Mouse (Mus musculus) CH12.LX (cell line): ENCODE measurements around the gene Gpank1. TPM values are rescaled to one million over a fixed set of nuclear protein-coding genes. Genes with fewer than 3 reads are reported as not detected.

Experiments
- DNase-seq: peaks from one replicate; pipeline ENCODE4 v3.0.0-alpha.2; 2013; ENCODE audit errors: extremely low read depth
- H3K27ac ChIP-seq: 2 replicates; pipeline ENCODE4 v1.5.1; 2012; ENCODE audit warnings: low read depth, mild to moderate bottlenecking, control low read depth, moderate library complexity; ENCODE audit not compliant: insufficient read depth
- H3K27me3 ChIP-seq: replicated peaks from 2 replicates; pipeline ENCODE3; 2012; ENCODE audit warnings: inconsistent platforms
- H3K36me3 ChIP-seq, 2 experiments: replicated peaks in 1 of 2; 2 replicates each; pipeline versions ENCODE3 to v1.6.1; 2012; ENCODE audit warnings: inconsistent platforms in 1 of 2, low read length in 1 of 2, mild to moderate bottlenecking in 1 of 2, mixed read lengths in 1 of 2, moderate library complexity in 1 of 2; ENCODE audit not compliant: control insufficient read depth in 1 of 2, insufficient read depth in 1 of 2
- H3K4me1 ChIP-seq, 2 experiments: 2 replicates each; pipeline ENCODE4 v1.6.1; 2012; ENCODE audit warnings: inconsistent platforms in 1 of 2, moderate library complexity in 1 of 2; ENCODE audit not compliant: insufficient read depth in 2 of 2, control insufficient read depth in 1 of 2
- H3K4me2 ChIP-seq: 2 replicates; pipeline ENCODE4 v1.6.1; 2012; ENCODE audit warnings: low read depth, mild to moderate bottlenecking, control low read depth; ENCODE audit not compliant: poor library complexity, insufficient read depth, severe bottlenecking
- H3K4me3 ChIP-seq, 3 experiments: fragments of 150-350 bp in 1 of 3; sonication (generic) in 1 of 3; replicated peaks in 1 of 3; 2 replicates each; pipeline versions ENCODE3 to v1.5.1; 2011 to 2012; ENCODE audit warnings: low read depth in 2 of 3, low read length in 2 of 3, mild to moderate bottlenecking in 2 of 3, moderate library complexity in 2 of 3, control low read depth in 1 of 3, improper control_type of control experiment in 1 of 3, inconsistent platforms in 1 of 3, mixed read lengths in 1 of 3; ENCODE audit not compliant: poor library complexity in 1 of 3
- H3K79me2 ChIP-seq: replicated peaks from 2 replicates; pipeline ENCODE4 v1.6.1; 2012; ENCODE audit warnings: mild to moderate bottlenecking, moderate library complexity; ENCODE audit not compliant: control insufficient read depth, poor library complexity, insufficient read depth, severe bottlenecking; ENCODE audit errors: extremely low read depth
- H3K9ac ChIP-seq: 2 replicates; pipeline ENCODE4 v1.6.1; 2012; ENCODE audit warnings: low read depth, mild to moderate bottlenecking, control low read depth, moderate library complexity; ENCODE audit not compliant: insufficient read depth
- H3K9me3 ChIP-seq: replicated peaks from 2 replicates; pipeline ENCODE3; 2012; ENCODE audit warnings: low read length, inconsistent platforms, mixed read lengths
- CHD2 ChIP-seq: IDR thresholded peaks from 2 replicates; pipeline ENCODE4 v1.6.1; 2011; ENCODE audit warnings: low read length, improper control_type of control experiment
- CTCF ChIP-seq, 2 experiments: IDR thresholded peaks in 1 of 2; conservative IDR thresholded peaks in 1 of 2; 2 replicates each; pipeline ENCODE4 v1.5.1; 2011 to 2012; ENCODE audit warnings: low read depth in 2 of 2, low read length in 2 of 2, improper control_type of control experiment in 1 of 2, inconsistent platforms in 1 of 2, mild to moderate bottlenecking in 1 of 2, moderate library complexity in 1 of 2
- EP300 ChIP-seq: IDR thresholded peaks from 2 replicates; pipeline ENCODE4 v1.6.1; 2011; ENCODE audit warnings: low read length, improper control_type of control experiment
- GABPA ChIP-seq: IDR thresholded peaks from 2 replicates; pipeline ENCODE4 v1.6.1; 2012; ENCODE audit warnings: low read depth, low read length, improper control_type of control experiment, inconsistent platforms; ENCODE audit not compliant: insufficient replicate concordance
- IRF4 ChIP-seq: IDR thresholded peaks from 2 replicates; pipeline ENCODE4 v1.6.1; 2014; ENCODE audit warnings: low read depth, mild to moderate bottlenecking, inconsistent platforms, low read length, improper control_type of control experiment
- JUND ChIP-seq: conservative IDR thresholded peaks from 2 replicates; pipeline ENCODE4 v1.6.1; 2011; ENCODE audit warnings: low read depth, low read length, improper control_type of control experiment
- KAT2A ChIP-seq: IDR thresholded peaks from 2 replicates; pipeline ENCODE4 v1.6.1; 2012; ENCODE audit warnings: low read length, improper control_type of control experiment, inconsistent platforms; ENCODE audit not compliant: insufficient replicate concordance
- MAFK ChIP-seq: IDR thresholded peaks from 2 replicates; pipeline ENCODE4 v1.6.1; 2011; ENCODE audit warnings: low read length, improper control_type of control experiment; ENCODE audit not compliant: insufficient replicate concordance
- MEF2A ChIP-seq: IDR thresholded peaks from 2 replicates; pipeline ENCODE4 v1.6.1; 2014; ENCODE audit warnings: low read depth, mild to moderate bottlenecking, inconsistent platforms, low read length, improper control_type of control experiment, borderline replicate concordance
- MXI1 ChIP-seq: IDR thresholded peaks from 2 replicates; pipeline ENCODE4 v1.6.1; 2011; ENCODE audit warnings: mild to moderate bottlenecking, low read depth, low read length, improper control_type of control experiment
- MYC ChIP-seq: IDR thresholded peaks from 2 replicates; pipeline ENCODE4 v1.6.1; 2011; ENCODE audit warnings: low read depth, mild to moderate bottlenecking, improper control_type of control experiment, low read length
- NRF1 ChIP-seq: IDR thresholded peaks from 2 replicates; pipeline ENCODE4 v1.6.1; 2014; ENCODE audit warnings: low read depth, mild to moderate bottlenecking, inconsistent platforms, low read length, improper control_type of control experiment, moderate library complexity
- RAD21 ChIP-seq: IDR thresholded peaks from 2 replicates; pipeline ENCODE4 v1.6.1; 2011; ENCODE audit warnings: low read depth, mild to moderate bottlenecking, low read length, improper control_type of control experiment, moderate library complexity
- SMC3 ChIP-seq: IDR thresholded peaks from 2 replicates; pipeline ENCODE4 v1.6.1; 2011; ENCODE audit warnings: low read depth, low read length, improper control_type of control experiment
- TCF12 ChIP-seq: IDR thresholded peaks from 2 replicates; pipeline ENCODE4 v1.6.1; 2014; ENCODE audit warnings: low read depth, mild to moderate bottlenecking, inconsistent platforms, low read length, improper control_type of control experiment
- ZC3H11A ChIP-seq: IDR thresholded peaks from 2 replicates; pipeline ENCODE4 v1.6.1; 2012; ENCODE audit warnings: low read depth, mild to moderate bottlenecking, inconsistent platforms, low read length, improper control_type of control experiment
- ZMIZ1 ChIP-seq: IDR thresholded peaks from 2 replicates; pipeline ENCODE4 v1.6.1; 2012; ENCODE audit warnings: low read depth, mild to moderate bottlenecking, inconsistent platforms, low read length, improper control_type of control experiment
- ZNF384 ChIP-seq: IDR thresholded peaks from 2 replicates; pipeline ENCODE4 v1.6.1; 2012; ENCODE audit warnings: low read depth, low read length, improper control_type of control experiment, inconsistent platforms
- dilution Hi-C: fragments of 300-500 bp; cut with MboI; formaldehyde crosslinking; loops from 2 replicates; pipeline ENCODE4 v1.14.3; 2020; ENCODE audit warnings: low sequenced_read_pairs; ENCODE audit not compliant: extremely low pct_unique_long_range_greater_than_20kb, extremely low pct_ligation_motif_present
- in situ Hi-C: fragments of 300-500 bp; cut with MboI; formaldehyde crosslinking; loops from 3 replicates; pipeline ENCODE4 v1.14.3; 2019; ENCODE audit warnings: low sequenced_read_pairs, low pct_ligation_motif_present, low pct_unique_long_range_greater_than_20kb, mixed read lengths
- polyA plus RNA-seq: library from polyadenylated mRNA; unstranded; fragments of >175 nt; gene quantifications from 2 replicates; pipeline ENCODE4 v1.2.1, GENCODE M21; 2012; ENCODE audit warnings: low read depth; ENCODE audit not compliant: insufficient read length
- total RNA-seq, 2 experiments: library from RNA; depleted of rRNA; stranded (reverse); fragments of 300-350 nt in 1 of 2; fragments of >200 nt in 1 of 2; gene quantifications; 2 replicates each; pipeline ENCODE4 v1.2.3; 2012 to 2014

The Gpank1 gene
- total and polyA plus RNA-seq, 3 experiments: 32.6 to 43.0 (median 33.6) TPM

DNA sequence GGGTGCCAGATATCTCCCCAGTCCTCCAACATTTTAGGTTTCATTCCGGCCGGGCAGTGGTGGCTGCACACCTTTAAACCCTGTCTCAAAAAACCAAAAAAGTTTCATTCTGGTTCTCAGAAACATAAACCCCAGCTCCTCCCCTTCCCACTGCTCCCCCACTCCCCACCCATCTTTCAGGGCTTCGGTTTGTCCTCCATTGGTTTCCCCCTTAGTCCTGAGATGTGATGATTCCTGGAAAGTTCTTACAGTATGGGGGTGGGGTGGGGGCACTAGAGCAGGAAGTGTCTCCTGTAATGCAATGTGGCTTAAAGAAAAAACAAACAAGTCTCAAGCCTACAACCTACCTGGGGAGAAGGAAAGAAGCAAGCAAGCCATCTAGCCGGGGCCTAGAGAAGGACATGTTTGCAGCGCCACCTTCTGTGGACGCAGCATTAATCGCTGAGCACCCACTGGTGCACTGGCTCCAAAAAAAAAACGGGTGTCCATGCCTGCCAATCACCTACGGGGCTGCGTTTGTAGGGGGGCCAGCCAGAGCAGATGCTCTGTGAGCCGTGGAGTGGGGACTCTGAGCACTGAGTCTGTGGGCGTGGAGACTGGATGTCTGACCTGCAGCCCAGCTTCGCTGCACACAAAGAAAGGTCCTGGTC lies 15.4 kb upstream of the Gpank1 start:
- H3K4me3 ChIP-seq: no peak overlapping the region
- H3K36me3 ChIP-seq: peaks cover 25 to 41% of the 10 kb centered on the region in 2 experiments
- H3K79me2 ChIP-seq: no peaks in the 10 kb centered on the region
- in situ Hi-C loops: no loop called here
- no peak overlapping the region for H3K9ac ChIP-seq
- H3K4me2 ChIP-seq: no peak overlapping the region
- H3K4me1 ChIP-seq: peaks cover 0 to 4% of the 10 kb centered on the region in 2 experiments; a peak in 1 of 4 replicates
- TF ChIP-seq ZNF384: peak; percentile 81
- no peak for TF ChIP-seq MXI1
- TF ChIP-seq EP300: no peak
- TF ChIP-seq ZC3H11A: 0 out of 2 replicates have a peak, but pooled peaks have one; percentile 25
- peak; percentile 81 for TF ChIP-seq SMC3
- no peak for TF ChIP-seq TCF12
- TF ChIP-seq RAD21: peak; percentile 79
- peak in 1 of 2 experiments; percentile 81; a peak in 2 of 4 replicates for TF ChIP-seq CTCF (conservative IDR thresholded peaks at IDR 0.05 in 1 of 2, IDR thresholded peaks at IDR 0.05 in 1 of 2; ENCODE audit: low read depth in 2 of 2, low read length in 2 of 2)
- TF ChIP-seq CHD2: no peak
- TF ChIP-seq NRF1: no peak
- dilution Hi-C loops: no loop called here
- DNase-seq: peak; percentile 30
- no peaks in the 10 kb centered on the region for H3K27me3 ChIP-seq
- no peaks in the 10 kb centered on the region for H3K9me3 ChIP-seq
- H3K27ac ChIP-seq: no peak overlapping the region

DNA sequence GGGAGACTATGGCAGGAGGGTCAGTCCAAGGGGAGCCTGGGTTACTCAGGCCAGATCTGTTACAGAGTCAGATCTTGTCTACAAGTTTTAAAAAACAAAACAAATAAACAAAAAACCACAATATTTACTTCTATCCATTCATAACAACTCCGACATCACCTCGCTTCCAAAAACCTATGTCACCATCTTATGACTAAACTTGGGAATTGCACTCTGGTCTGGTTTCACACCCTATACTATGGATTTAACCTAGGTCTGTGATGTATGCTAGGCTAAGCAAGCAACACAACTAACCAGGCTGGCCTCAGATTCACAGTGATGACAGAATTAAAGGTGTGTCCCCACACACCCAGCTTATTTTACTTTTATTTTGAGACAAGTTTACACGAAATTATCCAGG lies 14.7 kb upstream of the Gpank1 start:
- H3K27me3 ChIP-seq: no peaks in the 10 kb centered on the region
- TF ChIP-seq CTCF (conservative IDR thresholded peaks at IDR 0.05 in 1 of 2, IDR thresholded peaks at IDR 0.05 in 1 of 2; ENCODE audit: low read depth in 2 of 2, low read length in 2 of 2) (peak in 1 of 2 experiments; percentile 27; a peak in 1 of 4 replicates), RAD21 (peak; percentile 10), MXI1 (no peak)
- TF ChIP-seq, all 38 proteins: peak for 2
- Histone ChIP-seq H3K36me3 (peaks cover 18 to 35% of the 10 kb centered on the region in 2 experiments), H3K4me1 (peaks cover 0 to 4% of the 10 kb centered on the region in 2 experiments; a peak in 1 of 4 replicates), H3K79me2 (no peaks in the 10 kb centered on the region), H3K9ac (no peak overlapping the region), H3K4me2 (no peak overlapping the region), H3K9me3 (no peaks in the 10 kb centered on the region), H3K4me3 (no peak overlapping the region), H3K27ac (no peak overlapping the region)
- dilution Hi-C loops (no loop called here), in situ Hi-C loops (no loop called here)
- DNase-seq: no peak

DNA sequence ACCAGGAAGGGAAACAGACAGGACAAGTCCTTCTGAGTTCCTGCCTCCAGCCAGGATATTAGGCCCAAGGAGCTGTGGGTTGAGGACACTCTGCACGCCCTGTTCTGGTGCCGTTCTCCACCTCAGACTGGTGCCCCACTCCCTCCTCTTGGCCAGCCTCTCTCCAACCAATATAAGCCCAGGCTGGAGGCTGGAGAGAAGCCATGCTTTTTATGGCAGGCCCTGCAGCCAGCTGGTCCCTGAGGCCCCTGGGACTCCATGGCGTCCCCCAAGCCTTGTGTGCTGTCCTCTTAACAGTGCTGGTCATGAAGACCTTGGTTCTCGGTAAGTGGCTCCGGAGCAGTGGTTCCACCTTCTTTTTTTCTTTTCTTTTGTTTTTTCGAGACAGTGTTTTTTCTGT lies 13.2 kb upstream of the Gpank1 start, which contains the start of gene Ly6g5c:
TSS of gene Ly6g5c (plus strand) at position 183 of the 400 bp plus-strand sequence.
- H3K9me3 ChIP-seq: no peaks in the 10 kb centered on the region

More for the DNA sequence above, 13.2 kb upstream of the Gpank1 start, which contains the start of gene Ly6g5c:
- H3K4me3 ChIP-seq: no peak within 1 kb of the TSS
- TF ChIP-seq JUND (no peak), MAFK (no peak), MXI1 (no peak), ZMIZ1 (no peak), MEF2A (no peak), GABPA (no peak), KAT2A (no peak), RAD21 (no peak), MYC (no peak), IRF4 (no peak)
- TF ChIP-seq, all 38 proteins: peak for 0
- in situ Hi-C loops (no loop called here), dilution Hi-C loops (no loop called here)
- no peak for DNase-seq
- Histone ChIP-seq H3K9ac (no peak within 1 kb of the TSS), H3K27ac (no peak within 1 kb of the TSS), H3K27me3 (no peaks in the 10 kb centered on the region), H3K4me1 (peaks cover 0 to 3% of the 10 kb centered on the region in 2 experiments; a peak in 1 of 4 replicates), H3K79me2 (no peaks in the 10 kb centered on the region), H3K4me2 (no peak within 1 kb of the TSS), H3K36me3 (peaks cover 7 to 23% of the 10 kb centered on the region in 2 experiments)
